Mouse (Mus musculus) adrenal gland, postnatal 36 days (tissue): ENCODE results near the gene Ankrd55. TPM values are rescaled to one million over a fixed set of nuclear protein-coding genes. Genes with fewer than 3 reads are reported as not detected.

ENCODE experiments used
- DNase-seq, 2 experiments: peaks; one replicate each; pipeline ENCODE4 v3.0.0; 2021; ENCODE audit warnings: mixed read lengths in 1 of 2
- total RNA-seq, 2 experiments: library from RNA; stranded (reverse); gene quantifications; 2 replicates each; pipeline ENCODE4 v1.2.3; 2021

Gene Ankrd55
- total RNA-seq, 2 experiments from 2014 or later = 0.46 to 22.1 TPM

- DNase-seq = no peak
Measured at GRCm38 (mm10) chr13:112382457-112382856, 94.2 kb downstream of the Ankrd55 start.

DNA sequence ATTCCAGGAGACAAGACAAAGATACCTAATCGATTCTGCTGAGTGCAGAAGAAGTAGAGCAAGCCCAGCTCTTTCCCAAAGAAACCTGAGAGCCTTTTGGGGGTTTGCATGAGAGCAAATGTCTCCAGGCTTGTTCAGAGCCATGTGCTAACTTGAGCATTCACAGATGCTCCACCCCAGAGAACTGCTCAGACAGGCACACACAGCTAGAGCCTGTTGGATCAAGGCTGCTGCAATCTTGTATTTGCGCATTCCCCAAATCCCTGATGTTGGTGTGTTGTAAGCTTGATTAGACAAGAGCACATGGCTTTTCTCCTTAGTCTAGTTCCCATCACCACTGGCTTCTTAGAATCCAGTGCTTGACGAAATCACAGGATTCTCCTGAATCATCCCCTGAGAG is 94.7 kb downstream of the Ankrd55 start:
- DNase-seq = no peak

DNA sequence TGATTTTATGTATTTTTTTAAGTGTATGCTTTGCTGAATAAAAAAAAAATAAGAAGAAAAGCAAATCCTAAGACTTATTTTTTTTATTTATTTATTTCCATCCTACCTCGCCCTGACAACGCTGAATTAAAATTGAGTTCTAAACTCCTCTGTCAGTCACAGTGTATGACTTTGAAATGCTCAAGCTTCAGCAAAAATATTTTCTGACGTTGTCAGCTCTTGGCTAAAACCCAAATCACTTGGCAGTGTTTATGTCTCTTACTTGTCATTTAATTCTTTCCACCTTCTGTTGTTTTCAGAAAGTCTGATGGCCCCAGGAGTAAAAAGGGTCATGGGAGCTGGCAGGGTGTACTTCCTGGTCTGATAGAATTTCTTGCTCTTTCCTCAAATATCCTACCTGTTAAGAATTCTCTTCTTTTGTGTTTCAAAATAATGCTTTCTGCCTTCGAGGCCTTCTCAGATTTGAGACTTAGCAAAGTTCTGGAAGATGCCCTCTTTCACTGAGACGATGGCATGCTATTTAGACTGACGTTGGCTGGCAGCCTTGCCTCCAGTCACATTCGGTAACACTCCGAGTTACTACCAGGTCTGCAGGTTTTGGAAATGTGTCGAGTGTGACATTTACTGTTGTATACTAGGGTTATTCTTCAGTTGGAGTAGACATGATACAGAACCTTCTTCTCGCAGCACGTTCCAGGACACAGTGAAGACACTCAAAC is 95.8 kb downstream of the Ankrd55 start:
- DNase-seq = no peak

- no peak for DNase-seq
Measured at GRCm38 (mm10) chr13:112385040-112385439, 96.8 kb downstream of the Ankrd55 start.

- DNase-seq = no peak
Measured at GRCm38 (mm10) chr13:112386494-112387075, 98.3 kb downstream of the Ankrd55 start.

DNA sequence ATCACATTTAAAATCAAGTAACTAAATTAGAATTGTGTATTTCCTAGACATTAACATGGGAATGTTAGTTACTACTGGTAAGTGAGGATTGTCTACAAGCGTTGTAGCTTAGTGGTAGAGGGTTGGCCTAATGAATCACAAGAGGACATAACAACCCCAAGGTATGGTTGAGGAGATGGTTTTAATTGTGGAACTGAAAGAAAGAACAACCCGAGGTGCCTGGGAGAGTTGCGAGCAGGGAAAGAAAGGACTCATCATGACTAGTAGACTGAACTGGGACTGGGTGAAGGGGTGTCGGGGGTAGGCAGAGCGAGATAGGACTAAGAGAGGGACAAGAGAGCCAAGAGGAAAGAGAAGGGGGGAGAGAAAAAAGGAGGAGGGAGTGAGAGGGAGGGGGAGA is 99.0 kb downstream of the Ankrd55 start:
- no peak for DNase-seq

- no peak for DNase-seq
Measured at GRCm38 (mm10) chr13:112388176-112388575, 99.9 kb downstream of the Ankrd55 start.

GRCm38 (mm10) chr13:112390206-112390605 is 102.0 kb downstream of the Ankrd55 start:
- DNase-seq = no peak

GRCm38 (mm10) chr13:112391354-112391753 is 103.1 kb downstream of the Ankrd55 start:
- DNase-seq = no peak

DNA sequence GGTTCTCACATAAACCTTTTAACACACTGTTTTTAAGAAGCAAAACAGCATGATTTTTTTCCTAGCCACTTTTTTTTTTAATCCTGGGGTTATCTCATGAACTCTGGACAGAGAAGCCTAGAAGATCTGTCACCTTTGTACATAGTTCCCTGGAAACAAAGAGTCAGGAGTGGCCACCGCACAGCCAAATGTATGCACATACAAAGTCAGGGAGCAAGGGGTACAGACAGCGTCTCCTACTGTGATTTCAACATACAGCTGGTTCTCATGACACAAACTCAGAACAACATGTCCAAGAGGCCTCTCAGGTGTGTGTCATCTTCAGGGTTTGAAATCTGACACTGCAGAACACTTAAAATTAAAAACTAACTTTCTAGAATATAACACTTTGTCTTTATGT is 105.1 kb downstream of the Ankrd55 start:
- no peak for DNase-seq

DNA sequence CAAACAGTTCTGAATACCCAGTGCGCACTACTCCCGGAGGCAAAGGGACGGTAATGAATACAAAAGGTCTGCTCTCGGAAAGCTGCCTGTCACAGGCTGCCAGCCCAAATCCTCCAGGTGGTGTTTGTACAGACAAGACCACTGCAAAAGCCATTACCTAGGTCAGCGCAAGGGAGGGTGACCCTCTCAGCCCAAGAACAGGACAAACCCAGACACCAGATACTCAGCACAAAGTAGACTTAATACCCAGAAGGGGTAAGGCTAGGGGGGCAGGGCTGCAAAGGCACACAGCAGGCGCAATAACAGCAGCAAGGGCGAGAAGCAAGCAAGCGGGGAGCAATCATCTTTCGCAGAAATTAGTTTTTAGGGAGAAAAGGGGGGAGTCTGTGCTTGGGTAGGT is 106.0 kb downstream of the Ankrd55 start:
- DNase-seq = no peak

DNA sequence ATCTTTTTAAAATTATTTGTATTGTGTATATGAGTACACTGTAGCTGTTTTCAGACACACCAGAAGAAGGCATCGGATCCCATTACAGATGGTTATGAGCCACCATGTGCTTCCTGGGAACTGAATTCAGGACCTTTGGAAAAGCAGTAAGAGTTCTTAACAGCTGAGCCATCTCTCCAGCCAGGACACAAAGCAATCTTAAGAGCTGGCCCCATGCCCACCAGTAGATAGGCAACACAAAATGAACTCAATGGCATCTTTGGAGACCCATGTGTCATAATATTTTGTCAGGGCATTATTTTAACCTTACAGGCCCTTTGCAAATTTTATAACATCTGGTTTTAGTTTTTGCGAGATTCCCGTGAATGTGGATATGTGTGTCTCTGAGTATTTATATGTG is 116.5 kb downstream of the Ankrd55 start:
- DNase-seq = no peak

GRCm38 (mm10) chr13:112405184-112405583 is 116.9 kb downstream of the Ankrd55 start:
- no peak for DNase-seq

DNA sequence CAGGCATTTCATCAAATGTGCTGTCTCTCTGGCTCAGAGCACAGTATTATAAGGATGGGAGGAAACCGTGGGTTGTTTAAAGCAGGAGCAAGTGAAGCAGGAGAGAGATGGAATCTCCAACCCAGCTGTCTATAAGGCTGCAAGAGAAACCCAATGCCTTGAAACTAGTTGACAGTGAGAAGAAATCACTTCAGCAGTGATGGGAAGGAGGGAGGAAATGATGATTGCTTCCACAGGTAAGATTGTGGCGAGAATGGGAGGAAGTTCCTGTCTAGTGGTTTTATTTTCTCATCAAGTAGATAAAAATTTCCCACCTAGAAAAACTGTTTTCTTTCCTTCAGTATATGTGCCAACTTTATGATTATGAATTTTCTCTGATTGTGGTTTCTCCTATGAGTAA is 118.4 kb downstream of the Ankrd55 start:
- DNase-seq = no peak

DNA sequence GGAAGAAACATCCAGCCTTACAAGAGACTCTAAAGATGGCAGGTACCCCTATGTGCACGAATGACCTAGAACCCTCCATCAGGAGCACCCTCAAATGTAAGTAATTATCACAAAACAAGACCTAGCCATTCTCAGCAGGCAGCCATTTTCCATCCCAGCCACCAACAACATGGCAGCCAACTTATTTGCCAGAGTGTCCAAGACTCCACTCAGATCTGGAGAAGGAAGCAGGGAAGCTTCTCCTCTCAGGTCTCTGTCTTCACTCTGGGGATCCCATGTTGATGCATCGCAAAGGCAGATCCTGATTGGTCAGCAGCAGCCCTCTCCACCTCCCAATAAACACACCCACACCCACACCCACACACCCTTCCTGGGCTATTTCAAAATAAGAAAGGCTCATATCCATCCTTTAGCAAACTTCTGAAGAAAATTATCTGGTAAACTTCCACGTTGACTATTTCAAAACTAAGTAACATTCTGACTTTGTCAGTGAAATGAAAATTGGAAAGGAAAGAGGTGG is 119.0 kb downstream of the Ankrd55 start:
- no peak for DNase-seq

DNA sequence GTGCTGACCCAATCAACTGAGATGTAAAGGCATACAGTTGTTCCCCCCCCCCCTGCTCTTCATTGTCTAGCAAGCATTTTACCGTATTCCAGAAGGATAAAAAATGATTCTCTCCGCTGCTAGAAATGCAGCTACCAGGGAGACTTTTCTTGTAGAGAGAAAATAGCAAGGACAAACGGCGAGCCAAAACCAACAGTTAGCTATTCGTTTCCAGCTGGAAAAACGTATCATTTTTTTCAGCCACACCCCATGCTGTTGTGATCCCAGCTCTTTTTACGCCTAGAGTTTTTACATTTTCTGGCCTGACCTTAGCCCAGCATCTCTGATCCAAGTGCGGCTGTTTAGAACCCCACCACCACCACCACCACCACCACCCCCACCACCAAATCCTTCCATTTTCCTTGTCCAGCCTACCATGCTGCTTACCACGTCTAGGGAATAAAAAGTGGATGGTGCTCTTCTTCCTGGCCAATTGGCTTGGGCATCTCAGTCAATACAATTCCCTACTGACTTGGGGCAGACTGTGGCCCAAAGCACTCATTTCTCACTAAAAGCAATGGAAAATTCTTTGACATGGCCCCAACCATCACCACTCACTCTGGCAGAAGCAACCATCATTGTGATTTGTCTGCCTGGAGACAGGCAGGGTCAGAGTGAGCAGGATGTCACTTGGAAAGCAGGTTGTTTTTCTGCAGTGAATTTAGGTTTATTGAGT is 119.7 kb downstream of the Ankrd55 start:
- DNase-seq = no peak

GRCm38 (mm10) chr13:112408701-112409100 is 120.5 kb downstream of the Ankrd55 start:
- no peak for DNase-seq

- no peak for DNase-seq
Measured at GRCm38 (mm10) chr13:112409331-112409730, 121.1 kb downstream of the Ankrd55 start.

DNA sequence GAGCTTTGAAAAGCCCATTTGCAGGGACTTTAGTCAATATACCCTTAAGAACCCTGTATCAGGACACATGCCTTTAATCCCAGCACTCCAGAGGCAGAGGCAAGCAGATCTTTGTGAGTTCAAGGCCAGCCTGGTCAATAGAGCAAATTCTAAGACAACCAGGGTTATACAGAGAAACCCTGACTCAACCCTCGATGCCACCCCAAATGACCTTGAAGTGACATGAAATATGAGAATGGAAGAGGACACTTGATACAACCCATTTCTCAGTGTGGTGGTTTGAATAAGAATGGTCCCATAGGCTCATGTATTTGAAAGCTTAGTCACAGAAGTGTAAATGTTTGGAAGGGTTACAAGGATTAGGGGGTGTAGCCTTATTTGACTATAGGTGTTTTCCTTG is 121.6 kb downstream of the Ankrd55 start:
- no peak for DNase-seq

DNA sequence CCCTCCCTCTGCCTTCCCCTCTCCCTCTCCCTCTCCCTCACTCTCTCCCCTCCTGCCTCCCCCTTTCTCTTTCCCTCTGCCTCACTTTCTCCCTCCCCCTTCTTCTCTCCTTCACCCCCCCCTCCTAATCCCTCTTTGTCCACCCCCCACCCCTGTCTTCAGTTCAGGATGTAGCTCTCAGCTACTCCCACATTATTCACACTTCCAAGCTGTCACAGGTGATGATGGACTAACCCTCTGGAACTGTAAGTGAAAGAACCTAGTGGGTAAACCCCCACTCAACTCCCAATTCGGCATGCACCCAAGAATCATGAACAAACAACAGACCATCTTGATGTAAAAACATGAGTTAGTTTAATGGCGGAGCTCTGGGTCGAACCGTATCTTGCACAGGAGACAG is 122.2 kb downstream of the Ankrd55 start:
- DNase-seq = no peak

DNA sequence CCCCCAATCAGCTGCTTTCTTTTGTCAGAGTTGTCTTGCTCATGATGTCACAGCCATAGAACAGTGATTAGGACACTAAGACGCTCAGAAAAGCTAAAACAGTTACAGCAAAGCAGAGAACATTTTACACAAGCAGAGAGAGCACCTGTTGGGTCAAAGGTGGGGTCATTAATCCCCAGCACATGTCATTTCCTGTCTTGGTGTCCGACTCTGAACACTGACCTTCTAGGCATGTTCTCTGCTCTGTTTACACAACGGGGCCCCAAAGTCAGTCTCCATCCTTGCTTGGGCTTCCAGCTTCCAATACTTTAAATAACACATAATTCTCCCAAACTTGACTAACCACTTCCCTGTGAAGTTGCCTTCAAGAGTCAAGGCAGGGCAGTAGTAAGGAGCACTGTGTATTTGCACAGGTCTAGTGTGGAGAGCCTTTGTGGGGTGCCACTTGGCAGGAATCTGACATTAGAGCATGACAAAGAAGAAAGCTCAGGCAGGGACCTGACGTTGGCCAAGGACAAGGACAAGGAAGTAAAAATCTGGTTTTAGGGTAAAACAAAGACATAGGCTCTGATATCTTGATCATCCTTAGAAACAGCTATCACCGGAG is 123.1 kb downstream of the Ankrd55 start:
- DNase-seq = no peak

GRCm38 (mm10) chr13:112412251-112412650 is 124.0 kb downstream of the Ankrd55 start:
- DNase-seq = no peak

- DNase-seq = no peak
Measured at GRCm38 (mm10) chr13:112412824-112413223, 124.6 kb downstream of the Ankrd55 start.
